ENCODE assay signal across 9 mouse cellular contexts in the genomic region with DNA sequence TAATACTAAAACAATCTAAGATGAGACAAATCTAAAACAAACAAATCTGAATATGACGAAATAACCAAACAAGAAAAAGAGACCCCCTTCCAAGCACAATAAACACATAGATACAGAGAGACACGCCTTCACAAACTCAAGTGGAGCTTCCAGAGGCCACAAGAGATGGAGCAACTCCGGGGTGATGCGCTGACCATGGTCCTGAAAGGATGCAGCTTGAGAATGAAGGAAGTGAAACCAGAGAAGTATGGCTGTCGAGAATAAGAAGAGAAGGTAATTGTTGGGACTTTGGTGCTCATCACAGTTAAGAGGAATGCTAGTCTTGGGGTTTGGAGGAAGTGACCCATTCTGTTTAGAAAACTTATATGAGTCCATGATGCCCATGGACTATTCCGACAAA.
DNase-seq lines count a peak whose midpoint lies in the region; ATAC-seq lines count a peak whose summit lies in the region.
"Had no signal": no experiment of that assay in that cellular context is flagged by ENCODE, and none has a peak within 500 bp of the region (broad histone marks: within the 10 kb centered on the region; RNA-seq: fewer than 3 reads in every experiment).

No protein-coding gene starts in this region.

- H3K27ac ChIP-seq in kidney, embryonic 14.5 days (ENCODE audit: low read depth, low read length), result no peak overlapping the region

- no peak overlapping the region for H3K9ac ChIP-seq in kidney, embryonic 14.5 days (ENCODE audit: low read depth, low read length)

- no peaks in the 10 kb centered on the region for H3K9me3 ChIP-seq in kidney, embryonic 14.5 days (ENCODE audit: control insufficient read depth, low read length)

- no peak for ATAC-seq in kidney, embryonic 14.5 days (ENCODE audit: low FRiP score, low TSS enrichment)

- H3K27me3 ChIP-seq in kidney, embryonic 14.5 days (ENCODE audit: control insufficient read depth, insufficient read depth, low read length), result no peaks in the 10 kb centered on the region

- no peaks in the 10 kb centered on the region for H3K36me3 ChIP-seq in kidney, embryonic 14.5 days (ENCODE audit: control insufficient read depth, insufficient read depth, low read length)

- WGBS in kidney, embryonic 14.5 days, result 39% methylated on average over 6 of the region's 6 CpGs

- DNase-seq in kidney, adult 18-20 months, result peak; percentile 10
- peak; percentile 10 for DNase-seq in MEL-GATA-1-ER (ENCODE audit: extremely low read depth, low read depth)
- DNase-seq in embryo, embryonic 11 days, result peak; percentile 72
- DNase-seq in lung, postnatal 4 days, result peak; percentile 10 to 22
- DNase-seq in frontal cortex, postnatal 36 days (ENCODE audit: low spot score in 2 of 2), result no peak
- DNase-seq in urinary bladder, adult 2 months (ENCODE audit: low spot score), result no peak
- DNase-seq in right cerebral cortex, adult 2 months (ENCODE audit: low spot score in 2 of 2), result no peak
- DNase-seq: layer of hippocampus, adult 9-11 months had no signal

- H3K4me2 ChIP-seq in kidney, embryonic 14.5 days (replicated peaks; ENCODE audit: low read depth, low read length), result no peak overlapping the region

- no peaks in the 10 kb centered on the region for H3K4me1 ChIP-seq in kidney, embryonic 14.5 days (ENCODE audit: control insufficient read depth, insufficient read depth, low read length)

- no peak overlapping the region for H3K4me3 ChIP-seq in kidney, embryonic 14.5 days (ENCODE audit: low read length)

Comparison
In these comparisons a context has a peak if more than half of its experiments do, and no peak if none do; other contexts are left out.
1. DNase-seq: peak in kidney, adult 18-20 months (single experiment), MEL-GATA-1-ER (single experiment), embryo, embryonic 11 days (single experiment) and lung, postnatal 4 days (2 of 2); none in frontal cortex, postnatal 36 days (0 of 2), urinary bladder, adult 2 months (single experiment) and right cerebral cortex, adult 2 months (0 of 2).